Mouse (Mus musculus) spleen, postnatal 0 days (tissue): ENCODE results near the gene Gm8909. TPM values are rescaled to one million over a fixed set of nuclear protein-coding genes. Genes with fewer than 3 reads are reported as not detected.

ENCODE experiments used
- polyA plus RNA-seq: library from polyadenylated mRNA; unstranded; fragments of >200 nt; fragmentation: Nextera tagmentation; extraction: Ambion mirVana; gene quantifications from 2 replicates; pipeline ENCODE4 v1.2.1, GENCODE M21; 2015

Gene Gm8909
- polyA plus RNA-seq = not detected in 2 replicates

GRCm38 (mm10) chr17:36168039-36168652 is at the start of gene Gm8909:
TSS of gene Gm8909 (minus strand) at chr17:36168537.

GRCm38 (mm10) chr17:36190169-36190507 is 21.8 kb upstream of the Gm8909 start, which contains the start of gene H2-T3:
TSS of gene H2-T3 (minus strand) at chr17:36190287.

GRCm38 (mm10) chr17:36128968-36129817 is 39.1 kb downstream of the Gm8909 start, which contains the start of gene Gm7030:
TSS of gene Gm7030 (minus strand) at chr17:36129425.

GRCm38 (mm10) chr17:36121352-36122020 is 46.9 kb downstream of the Gm8909 start, which contains the start of gene Gm19684:
TSS of gene Gm19684 (plus strand) at chr17:36121678.

Other genes starting within 250 kb of the Gm8909 start
- gene Abcf1, start 198.8 kb downstream of the Gm8909 start, polyA plus RNA-seq = 75.9 and 76.2 TPM in 2 replicates
- 18.4 and 21.0 TPM in 2 replicates for gene Gnl1, start 188.7 kb downstream of the Gm8909 start, polyA plus RNA-seq
- gene Prr3, start 188.3 kb downstream of the Gm8909 start, polyA plus RNA-seq = 8.6 and 11.4 TPM in 2 replicates
- gene H2-T24, start 148.0 kb downstream of the Gm8909 start, polyA plus RNA-seq = 9.8 and 11.7 TPM in 2 replicates
- 38.3 and 49.1 TPM in 2 replicates for gene H2-T23, start 135.7 kb downstream of the Gm8909 start, polyA plus RNA-seq
- gene H2-T22, start 125.8 kb downstream of the Gm8909 start, polyA plus RNA-seq = 10.0 and 15.3 TPM in 2 replicates
- gene Gm6034, start 125.6 kb downstream of the Gm8909 start, polyA plus RNA-seq = not detected in 2 replicates
- gene Gm11127, start 110.2 kb downstream of the Gm8909 start, polyA plus RNA-seq = not detected in 2 replicates
- gene Gm19684, start 46.9 kb downstream of the Gm8909 start, polyA plus RNA-seq = not detected in 2 replicates
- not detected in 2 replicates for gene Gm7030, start 39.1 kb downstream of the Gm8909 start, polyA plus RNA-seq
- not detected in 2 replicates for gene H2-T3, start 21.8 kb upstream of the Gm8909 start, polyA plus RNA-seq
- 86.7 and 86.8 TPM in 2 replicates for gene Rpp21, start 89.5 kb upstream of the Gm8909 start, polyA plus RNA-seq
- 6.4 and 7.8 TPM in 2 replicates for gene Trim39, start 103.7 kb upstream of the Gm8909 start, polyA plus RNA-seq
- gene H2-M10.2, start 118.0 kb upstream of the Gm8909 start, polyA plus RNA-seq = not detected in 2 replicates
- gene H2-M10.1, start 157.6 kb upstream of the Gm8909 start, polyA plus RNA-seq = not detected in 2 replicates
- gene H2-M10.3, start 199.9 kb upstream of the Gm8909 start, polyA plus RNA-seq = not detected in 2 replicates